Mouse (Mus musculus) bone marrow macrophage, adult 2 months (primary cell): Measurements from ENCODE around the gene Rab11fip4.

Source experiments
- CTCF ChIP-seq: IDR thresholded peaks from 2 replicates; pipeline ENCODE4 v1.5.1; 2012; ENCODE audit warnings: low read depth, mild to moderate bottlenecking, low read length, moderate library complexity
- POLR2A ChIP-seq: IDR thresholded peaks from 2 replicates; pipeline ENCODE4 v1.6.1; 2012; ENCODE audit warnings: mild to moderate bottlenecking, low read depth, low read length, borderline replicate concordance

DNA sequence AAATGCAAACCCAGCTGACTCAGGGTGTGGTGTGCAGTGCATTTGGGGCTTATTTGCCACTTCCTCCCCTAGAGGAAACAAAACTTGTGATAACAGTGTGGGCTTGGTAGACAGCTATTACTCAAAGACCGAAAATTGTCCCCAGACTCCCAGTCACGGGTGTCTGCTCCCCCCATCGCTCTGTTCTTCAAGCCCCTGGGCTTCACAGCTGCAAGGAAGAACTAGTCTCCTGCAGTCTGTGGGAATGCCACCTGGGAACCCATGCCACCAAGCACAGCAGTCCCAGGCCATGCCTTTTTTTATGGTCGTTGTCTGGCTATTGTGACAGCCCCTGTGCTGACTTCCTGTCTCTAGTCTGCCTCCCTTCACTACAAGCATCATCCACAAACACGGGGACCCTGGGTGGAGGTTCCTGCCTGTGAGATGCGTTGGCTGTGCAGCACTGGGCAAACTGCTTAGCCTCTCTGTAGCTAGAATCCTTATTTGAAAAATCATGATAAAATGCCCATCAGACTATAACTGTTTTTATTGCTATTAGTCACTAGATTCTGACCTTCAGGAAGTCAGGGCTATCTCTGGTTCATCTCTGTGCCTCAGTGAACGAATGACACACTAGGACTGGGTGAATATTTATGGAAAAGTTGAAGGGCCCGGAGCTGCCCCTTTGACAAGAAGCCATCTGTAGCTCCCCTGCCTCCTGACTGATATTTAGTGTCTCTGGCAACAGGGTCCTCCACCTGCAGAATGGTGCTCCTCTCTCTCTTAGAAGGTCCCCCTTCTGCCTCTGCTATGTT is 50.1 kb downstream of the Rab11fip4 start:
- TF ChIP-seq CTCF (no peak), POLR2A (no peak)
